Mouse (Mus musculus) myocyte (in vitro differentiated cells): ENCODE data around the gene Ankrd35.

ENCODE experiments used
- CEBPB ChIP-seq: IDR thresholded peaks from 2 replicates; pipeline ENCODE4 v1.6.1; 2011; ENCODE audit warnings: mild to moderate bottlenecking, moderate library complexity; ENCODE audit not compliant: poor library complexity, insufficient read depth, severe bottlenecking
- E2F4 ChIP-seq: IDR thresholded peaks from one replicate; pipeline ENCODE4 v1.6.1; 2011; ENCODE audit warnings: mild to moderate bottlenecking, control low read depth, moderate library complexity; ENCODE audit not compliant: insufficient read depth
- MAX ChIP-seq: IDR thresholded peaks from one replicate; pipeline ENCODE4 v1.6.1; 2011; ENCODE audit warnings: low read depth, mild to moderate bottlenecking, control low read depth
- MYOD1 ChIP-seq, 3 experiments: IDR thresholded peaks; one replicate each; pipeline ENCODE4 v1.6.1; 2011; ENCODE audit warnings: control low read depth in 2 of 3, low read depth in 2 of 3, mild to moderate bottlenecking in 2 of 3, moderate library complexity in 1 of 3; ENCODE audit not compliant: insufficient read length in 2 of 3, control insufficient read depth in 1 of 3
- MYOG ChIP-seq, 3 experiments: IDR thresholded peaks; one replicate each; pipeline ENCODE4 v1.6.1; 2011; ENCODE audit warnings: control low read depth in 2 of 3, low read depth in 2 of 3, mild to moderate bottlenecking in 2 of 3; ENCODE audit not compliant: insufficient read length in 2 of 3, control insufficient read depth in 1 of 3, insufficient read depth in 1 of 3
- POLR2A ChIP-seq: IDR thresholded peaks from one replicate; pipeline ENCODE4 v1.6.1; 2011; ENCODE audit warnings: low read depth, mild to moderate bottlenecking, control low read depth, moderate library complexity; ENCODE audit not compliant: insufficient read length
- POLR2AphosphoS2 ChIP-seq: IDR thresholded peaks from one replicate; pipeline ENCODE4 v1.6.1; 2011; ENCODE audit warnings: low read depth, control low read depth; ENCODE audit not compliant: insufficient read length
- SRF ChIP-seq: IDR thresholded peaks from one replicate; pipeline ENCODE4 v1.6.1; 2011; ENCODE audit warnings: low read depth; ENCODE audit not compliant: control insufficient read depth, insufficient read length
- TCF12 ChIP-seq: IDR thresholded peaks from one replicate; pipeline ENCODE4 v1.6.1; 2011; ENCODE audit warnings: mild to moderate bottlenecking, control low read depth; ENCODE audit not compliant: poor library complexity, insufficient read depth, severe bottlenecking
- USF1 ChIP-seq: IDR thresholded peaks from one replicate; pipeline ENCODE4 v1.6.1; 2011; ENCODE audit warnings: low read depth, mild to moderate bottlenecking, control low read depth, moderate library complexity

DNA sequence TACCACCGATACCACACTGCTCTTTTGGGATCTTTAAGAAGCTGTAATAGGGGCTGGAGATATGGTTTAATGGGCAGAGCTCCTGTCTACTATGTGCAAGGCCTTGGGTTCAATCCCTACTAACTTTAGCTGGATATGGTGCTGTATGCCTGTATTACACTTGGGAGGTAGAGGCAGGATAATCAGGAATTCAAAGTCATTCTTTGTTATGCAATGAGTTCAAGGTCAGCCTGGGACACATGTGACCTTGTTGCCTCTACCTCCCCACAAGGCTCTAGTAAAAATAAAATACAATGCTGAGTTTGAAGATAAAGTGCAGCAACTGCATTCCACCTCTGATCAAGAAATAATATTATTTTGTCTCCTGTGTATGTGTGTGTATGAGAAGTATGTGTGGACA lies 64.1 kb downstream of the Ankrd35 start:
- no peak for TF ChIP-seq POLR2A
- TF ChIP-seq MAX = no peak
- TF ChIP-seq USF1 = no peak
- TF ChIP-seq SRF = no peak
- no peak for TF ChIP-seq POLR2AphosphoS2
- no peak for TF ChIP-seq E2F4
- TF ChIP-seq MYOD1 (IDR thresholded peaks at IDR 0.05; ENCODE audit: control insufficient read depth in 1 of 3, insufficient read length in 2 of 3, low read depth in 2 of 3) = no peak
- no peak for TF ChIP-seq MYOG (IDR thresholded peaks at IDR 0.05; ENCODE audit: control insufficient read depth in 1 of 3, insufficient read depth in 1 of 3, insufficient read length in 2 of 3, low read depth in 2 of 3)
- no peak for TF ChIP-seq TCF12
- no peak for TF ChIP-seq CEBPB
